Mouse (Mus musculus) erythroblast, adult 5-6 weeks (primary cell): ENCODE data around the gene Pias1. TPM values are rescaled to one million over a fixed set of nuclear protein-coding genes. Genes with fewer than 3 reads are reported as not detected.

ENCODE experiments used
- total RNA-seq, 2 experiments: library from RNA; stranded (forward) in 1 of 2; stranded (reverse) in 1 of 2; fragments of 150-400 nt in 1 of 2; fragments of 200-764, 138-1000 nt in 1 of 2; gene quantifications; 2 replicates each; pipeline versions ENCODE4 v1.2.3 to v1.2.4; 2015 to 2017; ENCODE audit warnings: low replicate concordance in 2 of 2

Pias1 gene
- total RNA-seq, 2 experiments from 2014 or later: 26.5 to 45.0 TPM

Other genes with a start within 250 kb of the Pias1 start
- gene Fem1b, start 176.0 kb downstream of the Pias1 start, total RNA-seq (2015; ENCODE audit: low replicate concordance): 6.5 and 7.5 TPM in 2 replicates
- 10.0 and 14.7 TPM in 2 replicates for gene Fem1b, start 176.0 kb downstream of the Pias1 start, total RNA-seq (2017; ENCODE audit: low replicate concordance)
- gene Cln6, start 149.1 kb downstream of the Pias1 start, total RNA-seq (2015; ENCODE audit: low replicate concordance): 6.3 and 11.5 TPM in 2 replicates
- gene Cln6, start 149.1 kb downstream of the Pias1 start, total RNA-seq (2017; ENCODE audit: low replicate concordance): 3.9 and 11.3 TPM in 2 replicates
- gene Calml4, start 129.8 kb downstream of the Pias1 start, total RNA-seq (2015; ENCODE audit: low replicate concordance): not detected in 2 replicates
- gene Calml4, start 129.8 kb downstream of the Pias1 start, total RNA-seq (2017; ENCODE audit: low replicate concordance): not detected in 2 replicates
- not detected in 2 replicates for gene Skor1, start 161.0 kb upstream of the Pias1 start, total RNA-seq (2015; ENCODE audit: low replicate concordance)
- gene Skor1, start 161.0 kb upstream of the Pias1 start, total RNA-seq (2017; ENCODE audit: low replicate concordance): not detected in 2 replicates